Mouse (Mus musculus): ENCODE results near the gene Fgfr2. TPM values are rescaled to one million over a fixed set of nuclear protein-coding genes. Genes with fewer than 3 reads are reported as not detected.

Fgfr2 gene
- total RNA-seq, 2 experiments from 2014 or later, result 27.3 to 32.7 TPM

GRCm38 (mm10) chr7:131966916-131967494, 1156.1 kb downstream of the Fgfr2 start:
- intact Hi-C loops (cut with DNase I), result loop anchor here (5.0 kb wide), 2 partner anchors 60 to 245 kb away; no protein-coding TSS in a partner anchor
- peak; percentile 40 to 47 for DNase-seq (ENCODE audit: low spot score in 2 of 2)

DNA sequence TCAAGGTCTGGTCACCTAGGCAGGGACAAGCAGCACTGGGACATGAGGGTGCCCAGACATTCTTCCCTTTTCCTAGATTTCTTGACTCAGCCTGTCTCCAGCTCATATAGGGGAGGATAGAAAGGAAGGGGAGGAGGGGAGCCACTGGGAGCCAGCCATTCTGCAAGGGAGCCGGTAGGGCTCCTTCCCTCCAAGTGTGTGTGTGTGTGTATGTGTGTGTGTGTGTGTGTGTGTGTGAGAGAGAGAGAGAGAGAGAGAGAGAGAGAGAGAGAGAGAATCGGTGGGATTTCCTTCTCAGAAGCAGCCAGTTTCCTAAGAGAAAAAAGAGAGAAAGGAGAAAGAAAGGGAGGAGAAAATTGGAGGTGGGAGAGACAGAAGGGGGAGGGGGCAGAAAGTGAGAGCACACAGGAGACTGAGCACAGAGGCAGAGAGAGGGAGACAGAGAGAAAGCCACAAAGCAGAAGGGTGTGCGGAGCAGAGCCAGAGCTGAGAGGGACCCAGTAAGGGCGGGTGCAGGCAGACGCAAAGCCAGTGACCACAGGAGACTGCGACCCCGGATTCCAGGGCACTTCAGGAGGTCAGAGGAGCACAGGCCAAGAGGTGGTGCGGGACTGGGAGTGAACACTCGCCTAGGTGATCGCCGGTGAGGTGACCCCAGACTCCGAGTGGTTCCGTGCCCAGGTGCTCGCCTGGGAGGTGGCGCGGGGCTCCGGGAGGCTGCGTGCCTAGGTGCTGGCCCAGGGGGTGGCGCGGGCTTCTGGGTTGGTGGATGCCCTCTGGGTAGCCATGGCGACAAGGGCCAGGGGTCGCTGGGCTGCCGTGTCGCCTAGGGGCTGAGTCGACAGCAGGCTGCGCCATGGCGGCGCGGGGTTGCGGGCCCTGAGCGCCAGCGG, 1156.9 kb downstream of the Fgfr2 start, which contains the start of gene Gpr26:
Gene Gpr26, plus strand, starts transcription at position 438 of the 893 bp plus-strand sequence.
- DNase-seq (ENCODE audit: low spot score in 2 of 2), result peak; percentile 69 to 72
- intact Hi-C loops (cut with DNase I), result loop anchor here (5.0 kb wide), 2 partner anchors 59 to 246 kb away; no protein-coding TSS in a partner anchor

GRCm38 (mm10) chr7:131960551-131960950, 1162.6 kb downstream of the Fgfr2 start:
- no peak for DNase-seq (ENCODE audit: low spot score in 2 of 2)
- intact Hi-C loops (cut with DNase I), result no loop called here

- intact Hi-C loops (cut with DNase I), result no loop called here
- no peak for DNase-seq (ENCODE audit: low spot score in 2 of 2)
These were observed 1164.4 kb downstream of the Fgfr2 start for GRCm38 (mm10) chr7:131958705-131959104.

- DNase-seq (ENCODE audit: low spot score in 2 of 2), result no peak
- intact Hi-C loops (cut with DNase I), result no loop called here
These were observed 1169.7 kb downstream of the Fgfr2 start for GRCm38 (mm10) chr7:131953402-131953801.

- intact Hi-C loops (cut with DNase I), result no loop called here
- no peak for DNase-seq (ENCODE audit: low spot score in 2 of 2)
These were observed 1172.0 kb downstream of the Fgfr2 start for GRCm38 (mm10) chr7:131951131-131951530.

DNA sequence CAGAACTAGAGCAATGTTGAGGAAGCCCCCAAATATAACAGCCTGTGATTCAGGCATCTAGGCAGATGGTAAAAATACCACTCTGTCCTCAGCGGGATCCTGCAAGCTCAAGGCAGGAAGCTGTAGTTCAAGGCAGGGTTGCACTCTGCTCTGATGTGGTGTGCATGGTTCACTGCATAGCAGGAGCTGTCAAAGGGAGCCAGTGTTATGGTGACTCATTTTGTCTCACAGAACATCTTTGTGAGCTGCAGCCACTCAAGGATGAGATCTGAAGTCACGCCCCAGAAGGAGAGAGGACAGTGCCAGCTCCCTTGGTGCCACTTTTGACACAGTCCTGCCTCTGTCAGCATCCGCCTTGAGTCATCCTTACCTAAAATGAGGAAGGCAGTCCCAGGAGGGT, 1185.5 kb downstream of the Fgfr2 start:
- DNase-seq (ENCODE audit: low spot score in 2 of 2), result no peak
- intact Hi-C loops (cut with DNase I), result no loop called here

DNA sequence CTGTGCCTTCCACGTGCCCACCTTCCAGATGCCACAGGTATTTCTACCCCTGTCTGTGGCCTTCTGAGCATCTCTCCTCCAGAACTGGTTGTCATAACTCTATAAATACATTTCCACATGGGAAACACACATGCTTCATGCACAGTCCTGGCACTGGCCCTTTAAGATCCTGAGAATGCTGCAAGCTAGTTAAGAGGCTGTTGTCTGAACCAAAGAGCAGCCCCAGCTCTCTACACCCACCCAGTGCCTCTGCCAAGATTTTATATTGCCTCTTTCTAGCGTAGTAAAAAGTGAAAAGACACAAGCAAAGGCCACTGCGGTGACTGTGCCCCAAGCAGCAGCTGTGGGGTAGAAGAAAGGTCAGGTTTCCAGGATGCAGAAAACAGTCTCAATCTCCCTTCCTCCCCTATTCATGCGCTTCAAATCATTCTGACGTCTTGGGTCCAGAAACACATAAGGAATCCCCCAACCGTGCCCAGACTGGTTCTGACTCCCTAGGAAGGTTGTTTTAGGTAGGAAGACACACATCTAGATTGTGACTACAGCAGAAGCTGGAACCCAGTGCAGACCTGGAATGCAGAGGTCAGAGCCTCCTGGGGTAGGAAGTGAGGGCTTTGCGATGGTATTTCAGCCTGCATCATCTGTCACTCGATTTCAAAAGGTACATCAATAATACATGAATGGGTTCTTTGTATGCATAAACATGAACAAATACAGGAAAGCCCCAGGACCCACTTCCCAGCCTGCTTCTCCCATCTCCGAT, 1195.7 kb downstream of the Fgfr2 start:
- intact Hi-C loops (cut with DNase I), result no loop called here
- peak in 1 of 2 experiments; percentile 28 for DNase-seq (ENCODE audit: low spot score in 2 of 2)

GRCm38 (mm10) chr7:131917384-131917783, 1205.8 kb downstream of the Fgfr2 start:
- no peak for DNase-seq (ENCODE audit: low spot score in 2 of 2)
- intact Hi-C loops (cut with DNase I), result no loop called here

DNA sequence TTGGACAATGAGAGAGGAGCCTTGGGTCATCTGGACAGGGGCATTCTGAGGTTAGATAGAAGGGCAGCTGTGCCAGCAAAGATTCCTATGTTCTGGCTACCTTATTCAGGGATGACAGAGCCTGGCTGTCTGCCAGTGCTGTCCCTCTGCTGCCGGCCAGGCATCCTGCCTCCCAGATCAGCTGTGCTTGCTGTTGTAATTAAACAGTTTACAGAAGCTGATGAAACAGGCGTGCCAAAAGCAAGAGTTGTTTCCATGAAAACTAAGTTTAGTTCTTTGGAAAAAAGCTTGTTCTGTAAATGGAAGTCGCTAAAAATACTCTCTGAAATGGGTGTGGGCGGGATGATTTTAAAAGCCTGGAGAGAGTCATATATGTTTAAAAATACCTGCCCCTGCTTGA, 1213.5 kb downstream of the Fgfr2 start:
- intact Hi-C loops (cut with DNase I), result loop anchor here (5.0 kb wide), 1 partner anchor 58 kb away; the partner anchor contains the start of gene Gpr26
- peak; percentile 64 to 75 for DNase-seq (ENCODE audit: low spot score in 2 of 2)

DNA sequence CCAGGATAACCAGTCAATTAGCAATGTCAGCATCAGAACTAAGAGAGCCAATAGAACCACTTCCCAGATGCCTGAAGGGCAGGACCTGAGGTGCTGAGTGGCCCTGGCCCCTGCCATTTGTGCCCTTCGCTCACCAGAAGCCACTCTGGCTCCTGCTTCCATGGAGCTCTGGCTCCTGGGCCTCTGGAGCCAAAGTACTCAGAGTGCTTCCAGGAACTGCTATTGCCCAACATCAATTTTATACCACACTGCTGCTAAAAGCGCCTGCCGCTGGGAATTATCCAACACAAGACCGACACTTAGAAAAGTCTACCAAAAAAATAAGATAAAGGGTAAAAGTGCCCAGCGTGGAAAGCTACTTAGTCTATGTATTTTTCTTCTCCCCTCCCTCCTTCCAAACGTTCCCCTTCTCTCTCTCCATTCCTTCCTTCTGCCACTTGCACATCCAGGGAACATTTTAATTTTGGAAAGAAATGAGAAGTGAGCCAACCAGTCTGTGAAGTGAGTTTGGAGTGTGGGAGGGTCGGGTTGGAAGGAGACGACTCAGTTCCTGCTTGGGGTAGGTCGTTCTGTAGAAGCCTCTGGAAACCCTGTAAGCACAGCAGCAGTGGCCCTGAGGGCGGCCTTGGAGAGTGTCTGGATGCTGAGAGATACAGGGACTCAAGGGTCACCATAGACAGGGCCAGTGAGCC, 1216.5 kb downstream of the Fgfr2 start:
- intact Hi-C loops (cut with DNase I), result loop anchor here (5.0 kb wide), 1 partner anchor 61 kb away; the partner anchor contains the start of gene Gpr26
- DNase-seq (ENCODE audit: low spot score in 2 of 2), result no peak

DNA sequence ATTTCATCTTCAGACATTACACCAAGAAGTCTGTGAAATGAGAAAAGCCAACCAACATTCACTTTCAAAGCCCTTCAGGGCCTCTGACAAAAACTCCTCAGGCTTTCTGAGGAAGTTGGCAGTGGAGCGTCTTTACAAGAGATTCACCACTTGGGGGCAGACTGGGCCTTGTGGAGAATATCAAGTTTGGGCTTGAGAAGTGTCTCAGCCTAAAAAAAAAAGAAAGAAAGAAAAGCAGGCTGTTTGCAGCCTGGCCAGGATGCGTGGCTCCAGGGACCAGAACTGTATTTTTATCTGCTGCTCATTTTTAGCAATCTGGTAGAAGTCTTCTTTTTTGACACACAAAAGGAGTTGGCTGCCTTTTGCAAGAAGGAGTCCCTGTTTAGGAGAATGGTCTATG, 1223.8 kb downstream of the Fgfr2 start:
- DNase-seq (ENCODE audit: low spot score in 2 of 2), result peak; percentile 88 to 91
- intact Hi-C loops (cut with DNase I), result loop anchor here (1.0 to 5.0 kb wide), 2 partner anchors 314 to 653 kb away; no protein-coding TSS in a partner anchor

DNA sequence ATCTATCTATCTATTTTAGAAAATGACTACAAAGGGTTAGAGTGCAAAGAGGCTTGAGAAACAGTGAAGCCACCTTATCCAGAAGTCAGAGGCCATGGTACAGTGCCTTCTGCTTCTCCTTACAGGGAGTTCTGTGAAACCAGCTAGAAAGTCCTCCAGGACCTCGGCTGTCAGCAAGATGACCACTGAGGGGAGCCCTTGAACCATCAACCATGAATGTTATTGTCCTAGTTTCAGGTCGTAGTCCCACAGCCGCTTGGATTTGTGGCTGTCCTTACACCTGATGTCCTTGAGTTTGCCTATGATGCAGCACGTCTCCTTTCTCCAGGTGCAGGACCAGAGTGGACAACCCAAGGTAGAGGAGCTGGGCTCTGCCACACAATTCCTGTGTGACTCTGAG, 1225.9 kb downstream of the Fgfr2 start:
- intact Hi-C loops (cut with DNase I), result loop anchor here (5.0 kb wide), 1 partner anchor 655 kb away; no protein-coding TSS in a partner anchor
- peak in 1 of 2 experiments; percentile 62 for DNase-seq (ENCODE audit: low spot score in 2 of 2)

- DNase-seq (ENCODE audit: low spot score in 2 of 2), result no peak
- intact Hi-C loops (cut with DNase I), result loop anchor here (2.0 kb wide), 2 partner anchors 342 to 450 kb away; no protein-coding TSS in a partner anchor
These were observed 1240.3 kb downstream of the Fgfr2 start for GRCm38 (mm10) chr7:131882824-131883223.

GRCm38 (mm10) chr7:131881876-131882615, 1241.1 kb downstream of the Fgfr2 start:
- intact Hi-C loops (cut with DNase I), result loop anchor here (2.0 kb wide), 2 partner anchors 341 to 449 kb away; no protein-coding TSS in a partner anchor
- peak; percentile 74 to 82 for DNase-seq (ENCODE audit: low spot score in 2 of 2)

- DNase-seq (ENCODE audit: low spot score in 2 of 2), result no peak
- intact Hi-C loops (cut with DNase I), result no loop called here
These were observed 1243.0 kb downstream of the Fgfr2 start for GRCm38 (mm10) chr7:131880150-131880549.

DNA sequence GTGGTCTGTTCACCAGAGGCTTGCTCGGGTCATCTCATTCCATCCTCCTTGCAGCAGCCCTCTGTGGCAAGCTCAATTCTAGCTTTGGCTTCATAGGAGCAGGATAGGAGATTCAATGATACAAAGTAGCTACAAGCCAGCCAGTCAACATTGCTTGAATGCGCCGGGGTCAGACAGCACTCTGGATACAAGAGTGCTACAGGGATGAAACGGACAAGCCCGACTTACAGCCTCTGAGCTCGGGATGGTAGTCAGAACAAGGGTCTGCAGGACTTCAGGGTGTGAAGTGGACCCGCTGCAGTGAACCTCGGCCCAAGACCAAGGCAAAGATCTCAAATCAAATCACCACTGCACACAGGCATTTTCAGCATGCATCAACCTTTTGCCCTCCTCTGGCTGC, 1244.3 kb downstream of the Fgfr2 start:
- no peak for DNase-seq (ENCODE audit: low spot score in 2 of 2)
- intact Hi-C loops (cut with DNase I), result no loop called here

- DNase-seq (ENCODE audit: low spot score in 2 of 2), result no peak
- intact Hi-C loops (cut with DNase I), result no loop called here
These were observed 1262.0 kb downstream of the Fgfr2 start for GRCm38 (mm10) chr7:131861157-131861556.
